Mouse (Mus musculus) stomach, embryonic 14.5 days (tissue): ENCODE results near the gene Rac2. TPM values are rescaled to one million over a fixed set of nuclear protein-coding genes. Genes with fewer than 3 reads are reported as not detected.
A peak's percentile ranks its signal among the peaks of the same experiment; 100 is the strongest.

Source experiments
- ATAC-seq: fragments of 200-750 bp; cut with Nextera tagmentation; 2 replicates; pipeline ENCODE4 v1.8.0; 2017; ENCODE audit warnings: low read depth, moderate TSS enrichment; ENCODE audit not compliant: insufficient number of reproducible peaks, insufficient read depth, low FRiP score
- H3K27ac ChIP-seq: fragments of 300-500 bp; sonication (generic); 2 replicates; pipeline ENCODE4 v1.5.1; 2014; ENCODE audit warnings: mild to moderate bottlenecking, low read length, moderate library complexity, mixed read lengths
- H3K27me3 ChIP-seq: fragments of 300-500 bp; sonication (generic); 2 replicates; pipeline ENCODE4 v1.6.1; 2014; ENCODE audit warnings: low read length, control low read depth, mixed read lengths; ENCODE audit not compliant: control insufficient read depth, insufficient read depth
- H3K36me3 ChIP-seq: fragments of 300-500 bp; sonication (generic); 2 replicates; pipeline ENCODE4 v1.6.1; 2014; ENCODE audit warnings: mild to moderate bottlenecking, control low read depth, low read length, moderate library complexity, mixed read lengths; ENCODE audit not compliant: control insufficient read depth, insufficient read depth
- H3K4me1 ChIP-seq: fragments of 300-500 bp; sonication (generic); 2 replicates; pipeline ENCODE4 v1.6.1; 2014; ENCODE audit warnings: low read length, control low read depth, mixed read lengths; ENCODE audit not compliant: control insufficient read depth, insufficient read depth
- H3K4me2 ChIP-seq: fragments of 300-500 bp; sonication (generic); replicated peaks from 2 replicates; pipeline ENCODE4 v1.6.1; 2014; ENCODE audit warnings: low read depth, low read length, control low read depth
- H3K4me3 ChIP-seq: fragments of 300-500 bp; sonication (generic); 2 replicates; pipeline ENCODE4 v1.5.1; 2014; ENCODE audit warnings: low read depth, low read length, control low read depth
- H3K9ac ChIP-seq: fragments of 300-500 bp; sonication (generic); replicated peaks from 2 replicates; pipeline ENCODE4 v1.6.1; 2014; ENCODE audit warnings: low read depth, mild to moderate bottlenecking, control low read depth, low read length, moderate library complexity, mixed read lengths
- H3K9me3 ChIP-seq: fragments of 300-500 bp; sonication (generic); 2 replicates; pipeline ENCODE4 v1.6.1; 2016; ENCODE audit warnings: low read depth, low read length, control low read depth; ENCODE audit not compliant: control insufficient read depth
- WGBS: fragments of 180-500 bp; shearing (Covaris S2); extraction: QIAGEN DNeasy Blood & Tissue Kit; methylation state at CpG from one replicate; pipeline ENCODE4 v1.1.7; 2014; 5-methylcytosine and 5-hydroxymethylcytosine counted together
- polyA plus RNA-seq: library from polyadenylated mRNA; unstranded; fragments of >200 nt; fragmentation: Nextera tagmentation; extraction: Ambion mirVana; gene quantifications from 2 replicates; pipeline ENCODE4 v1.2.1, GENCODE M21; 2014

Gene Rac2
- polyA plus RNA-seq, 1 experiment from 2014 or later: 9.4 TPM

- Histone ChIP-seq H3K27ac (no peak overlapping the region), H3K36me3 (no peaks in the 10 kb centered on the region), H3K4me2 (no peak overlapping the region), H3K4me3 (no peak overlapping the region), H3K27me3 (no peaks in the 10 kb centered on the region), H3K9me3 (no peaks in the 10 kb centered on the region), H3K4me1 (0 out of 2 replicates have a peak, but pooled peaks cover 3% of the 10 kb centered on the region), H3K9ac (no peak overlapping the region)
- ATAC-seq: no peak
- WGBS: 92% methylated on average over 7 of the region's 7 CpGs
Observed at GRCm38 (mm10) chr15:78593896-78594425, 21.4 kb upstream of the Rac2 start.

GRCm38 (mm10) chr15:78592452-78592968 is 19.9 kb upstream of the Rac2 start:
- no peak for ATAC-seq
- Histone ChIP-seq H3K27me3 (no peaks in the 10 kb centered on the region), H3K4me2 (no peak overlapping the region), H3K36me3 (no peaks in the 10 kb centered on the region), H3K9me3 (no peaks in the 10 kb centered on the region), H3K4me1 (0 out of 2 replicates have a peak, but pooled peaks cover under 1% of the 10 kb centered on the region), H3K27ac (no peak overlapping the region), H3K4me3 (no peak overlapping the region), H3K9ac (no peak overlapping the region)
- WGBS: 76% methylated on average over 14 of the region's 14 CpGs

- Histone ChIP-seq H3K9ac (no peak overlapping the region), H3K4me2 (no peak overlapping the region), H3K27ac (no peak overlapping the region), H3K4me3 (no peak overlapping the region), H3K9me3 (no peaks in the 10 kb centered on the region), H3K4me1 (no peaks in the 10 kb centered on the region), H3K27me3 (no peaks in the 10 kb centered on the region), H3K36me3 (no peaks in the 10 kb centered on the region)
- 59% methylated on average over 15 of the region's 15 CpGs for WGBS
- no peak for ATAC-seq
Observed at GRCm38 (mm10) chr15:78591680-78592451, 19.3 kb upstream of the Rac2 start.

GRCm38 (mm10) chr15:78590785-78591184 is 18.2 kb upstream of the Rac2 start:
- no peaks in the 10 kb centered on the region for H3K36me3 ChIP-seq
- H3K9me3 ChIP-seq: no peaks in the 10 kb centered on the region
- WGBS: 82% methylated on average over 6 of the region's 6 CpGs
- H3K27ac ChIP-seq: no peak overlapping the region
- no peak for ATAC-seq
- H3K27me3 ChIP-seq: no peaks in the 10 kb centered on the region
- H3K9ac ChIP-seq: no peak overlapping the region
- no peak overlapping the region for H3K4me2 ChIP-seq
- H3K4me3 ChIP-seq: no peak overlapping the region
- H3K4me1 ChIP-seq: no peaks in the 10 kb centered on the region

- no peaks in the 10 kb centered on the region for H3K4me1 ChIP-seq
- H3K27ac ChIP-seq: no peak overlapping the region
- no peak overlapping the region for H3K4me3 ChIP-seq
- ATAC-seq: no peak
- H3K9ac ChIP-seq: no peak overlapping the region
- no peaks in the 10 kb centered on the region for H3K36me3 ChIP-seq
- no peaks in the 10 kb centered on the region for H3K9me3 ChIP-seq
- WGBS: 69% methylated on average over 6 of the region's 6 CpGs
- H3K4me2 ChIP-seq: no peak overlapping the region
- no peaks in the 10 kb centered on the region for H3K27me3 ChIP-seq
Observed at GRCm38 (mm10) chr15:78589936-78590335, 17.4 kb upstream of the Rac2 start.

- H3K27ac ChIP-seq: no peak overlapping the region
Observed at GRCm38 (mm10) chr15:78588900-78589299, 16.3 kb upstream of the Rac2 start.

GRCm38 (mm10) chr15:78588049-78588448 is 15.5 kb upstream of the Rac2 start:
- H3K27ac ChIP-seq: no peak overlapping the region
- ATAC-seq: no peak
- no peaks in the 10 kb centered on the region for H3K9me3 ChIP-seq
- WGBS: 80% methylated on average over 4 of the region's 4 CpGs
- H3K9ac ChIP-seq: no peak overlapping the region
- H3K4me1 ChIP-seq: no peaks in the 10 kb centered on the region
- H3K4me3 ChIP-seq: no peak overlapping the region
- no peaks in the 10 kb centered on the region for H3K36me3 ChIP-seq
- H3K4me2 ChIP-seq: no peak overlapping the region
- no peaks in the 10 kb centered on the region for H3K27me3 ChIP-seq

More at GRCm38 (mm10) chr15:78588900-78589299, 16.3 kb upstream of the Rac2 start:
- no peaks in the 10 kb centered on the region for H3K36me3 ChIP-seq
- H3K4me1 ChIP-seq: no peaks in the 10 kb centered on the region
- 74% methylated on average over 4 of the region's 4 CpGs for WGBS
- H3K9me3 ChIP-seq: no peaks in the 10 kb centered on the region
- H3K4me3 ChIP-seq: no peak overlapping the region
- no peak overlapping the region for H3K4me2 ChIP-seq
- no peaks in the 10 kb centered on the region for H3K27me3 ChIP-seq
- no peak for ATAC-seq
- H3K9ac ChIP-seq: no peak overlapping the region

- Histone ChIP-seq H3K36me3 (no peaks in the 10 kb centered on the region), H3K4me1 (no peaks in the 10 kb centered on the region), H3K27me3 (no peaks in the 10 kb centered on the region), H3K27ac (no peak overlapping the region), H3K9ac (no peak overlapping the region), H3K4me2 (no peak overlapping the region), H3K4me3 (no peak overlapping the region), H3K9me3 (no peaks in the 10 kb centered on the region)
- WGBS: 53% methylated on average over 18 of the region's 18 CpGs
- peak; percentile 74 for ATAC-seq
Observed at GRCm38 (mm10) chr15:78587050-78587994, 14.7 kb upstream of the Rac2 start.
